Mouse (Mus musculus) cortical plate, adult 2 months (tissue): ENCODE measurements at regions not wholly inside any gene's neighbourhood (a gene's known extent, or its start where the extent isn't known, plus 50 kb on each side); places are given as distances from the start of the nearest gene placed in this dataset.

Source experiments
- CTCF ChIP-seq: fragments of 200-500 bp; IDR thresholded peaks from 2 replicates; pipeline ENCODE4 v1.5.1; 2011; ENCODE audit warnings: mild to moderate bottlenecking, control low read depth, low read length; ENCODE audit not compliant: insufficient read depth; ENCODE audit errors: extremely low read depth
- POLR2A ChIP-seq: fragments of 200-500 bp; IDR thresholded peaks from 2 replicates; pipeline ENCODE4 v1.6.1; 2011; ENCODE audit warnings: mild to moderate bottlenecking, low read length, control low read depth; ENCODE audit not compliant: insufficient read depth; ENCODE audit errors: extremely low read depth

DNA sequence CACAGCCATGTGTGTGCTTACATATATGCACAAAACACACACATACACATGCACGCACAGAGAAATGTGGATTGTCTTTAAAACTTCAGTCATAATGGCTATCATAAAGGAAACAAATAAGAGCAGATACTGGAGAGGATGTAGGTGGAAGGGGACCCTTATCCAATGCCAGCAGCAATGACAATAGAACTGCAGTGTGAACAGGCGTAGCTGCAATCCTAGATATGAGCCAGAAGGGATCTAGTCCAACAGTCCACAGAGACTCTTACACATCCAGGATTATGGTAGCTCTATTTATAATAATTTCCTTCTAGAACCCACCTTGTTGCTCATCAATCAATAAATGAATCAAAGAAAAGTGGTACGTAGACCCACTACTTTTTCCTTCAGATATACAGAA is 245.5 kb upstream of the Gm10295 start:
- TF ChIP-seq CTCF = no peak
- TF ChIP-seq POLR2A = no peak
